Mouse (Mus musculus): ENCODE measurements around the gene Lsp1. TPM values are rescaled to one million over a fixed set of nuclear protein-coding genes. Genes with fewer than 3 reads are reported as not detected.

Gene Lsp1
- polyA plus RNA-seq, 1 experiment, result 2.4 TPM

- TF ChIP-seq POLR2A (IDR thresholded peaks at IDR 0.05; ENCODE audit: control insufficient read depth, low read depth, low read length) (no peak), CTCF (IDR thresholded peaks at IDR 0.05; ENCODE audit: control insufficient read depth, insufficient read depth, insufficient replicate concordance, low read depth, low read length) (no peak)
- H3K4me1 ChIP-seq (ENCODE audit: control insufficient read depth, insufficient read depth, low read length), result no peaks in the 10 kb centered on the region
- H3K36me3 ChIP-seq (ENCODE audit: control insufficient read depth, insufficient read depth, low read length), result no peaks in the 10 kb centered on the region
- no peaks in the 10 kb centered on the region for H3K27me3 ChIP-seq (ENCODE audit: control insufficient read depth, insufficient read depth, low read length)
- H3K27ac ChIP-seq (ENCODE audit: control insufficient read depth, insufficient read depth, low read depth, low read length), result 0 out of 2 replicates have a peak overlapping the region, but pooled peaks have one; percentile 4
- H3K4me3 ChIP-seq (ENCODE audit: control insufficient read depth, low read depth, low read length), result no peak overlapping the region
Measured at GRCm38 (mm10) chr7:142525342-142526178, 65.0 kb downstream of the Lsp1 start.

GRCm38 (mm10) chr7:142529350-142529749 lies 68.7 kb downstream of the Lsp1 start:
- TF ChIP-seq CTCF (IDR thresholded peaks at IDR 0.05; ENCODE audit: control insufficient read depth, insufficient read depth, insufficient replicate concordance, low read depth, low read length), result no peak
- TF ChIP-seq POLR2A (IDR thresholded peaks at IDR 0.05; ENCODE audit: control insufficient read depth, low read depth, low read length), result no peak
- H3K36me3 ChIP-seq (ENCODE audit: control insufficient read depth, insufficient read depth, low read length), result no peaks in the 10 kb centered on the region
- peaks cover 8% of the 10 kb centered on the region for H3K4me1 ChIP-seq (ENCODE audit: control insufficient read depth, insufficient read depth, low read length)
- no peaks in the 10 kb centered on the region for H3K27me3 ChIP-seq (ENCODE audit: control insufficient read depth, insufficient read depth, low read length)
- H3K27ac ChIP-seq (ENCODE audit: control insufficient read depth, insufficient read depth, low read depth, low read length), result no peak overlapping the region
- H3K4me3 ChIP-seq (ENCODE audit: control insufficient read depth, low read depth, low read length), result no peak overlapping the region

GRCm38 (mm10) chr7:142531973-142532521 lies 71.4 kb downstream of the Lsp1 start:
- Histone ChIP-seq H3K27ac (ENCODE audit: control insufficient read depth, insufficient read depth, low read depth, low read length) (no peak overlapping the region), H3K4me1 (ENCODE audit: control insufficient read depth, insufficient read depth, low read length) (peaks cover 8% of the 10 kb centered on the region), H3K27me3 (ENCODE audit: control insufficient read depth, insufficient read depth, low read length) (no peaks in the 10 kb centered on the region), H3K36me3 (ENCODE audit: control insufficient read depth, insufficient read depth, low read length) (no peaks in the 10 kb centered on the region), H3K4me3 (ENCODE audit: control insufficient read depth, low read depth, low read length) (no peak overlapping the region)
- no peak for TF ChIP-seq POLR2A (IDR thresholded peaks at IDR 0.05; ENCODE audit: control insufficient read depth, low read depth, low read length)
- no peak for TF ChIP-seq CTCF (IDR thresholded peaks at IDR 0.05; ENCODE audit: control insufficient read depth, insufficient read depth, insufficient replicate concordance, low read depth, low read length)

- TF ChIP-seq POLR2A (IDR thresholded peaks at IDR 0.05; ENCODE audit: control insufficient read depth, low read depth, low read length) (no peak), CTCF (IDR thresholded peaks at IDR 0.05; ENCODE audit: control insufficient read depth, insufficient read depth, insufficient replicate concordance, low read depth, low read length) (no peak)
- Histone ChIP-seq H3K27ac (ENCODE audit: control insufficient read depth, insufficient read depth, low read depth, low read length) (peak within 1 kb of the TSS; percentile 74; the same call in 1 of the 2 replicates), H3K4me1 (ENCODE audit: control insufficient read depth, insufficient read depth, low read length) (peaks cover 8% of the 10 kb centered on the region), H3K27me3 (ENCODE audit: control insufficient read depth, insufficient read depth, low read length) (no peaks in the 10 kb centered on the region), H3K4me3 (ENCODE audit: control insufficient read depth, low read depth, low read length) (peak within 1 kb of the TSS; percentile 92), H3K36me3 (ENCODE audit: control insufficient read depth, insufficient read depth, low read length) (no peaks in the 10 kb centered on the region)
Measured at GRCm38 (mm10) chr7:142532671-142533058, 72.1 kb downstream of the Lsp1 start, which contains the start of gene Mrpl23. Gene Mrpl23 (plus strand): TSS chr7:142532686.

- peak overlapping the region; percentile 74; the same call in 1 of the 2 replicates for H3K27ac ChIP-seq (ENCODE audit: control insufficient read depth, insufficient read depth, low read depth, low read length)
- H3K36me3 ChIP-seq (ENCODE audit: control insufficient read depth, insufficient read depth, low read length), result no peaks in the 10 kb centered on the region
- H3K27me3 ChIP-seq (ENCODE audit: control insufficient read depth, insufficient read depth, low read length), result no peaks in the 10 kb centered on the region
- peak; percentile 51 for TF ChIP-seq POLR2A (IDR thresholded peaks at IDR 0.05; ENCODE audit: control insufficient read depth, low read depth, low read length)
- TF ChIP-seq CTCF (IDR thresholded peaks at IDR 0.05; ENCODE audit: control insufficient read depth, insufficient read depth, insufficient replicate concordance, low read depth, low read length), result peak; percentile 87; the same call in 1 of the 2 replicates
- H3K4me3 ChIP-seq (ENCODE audit: control insufficient read depth, low read depth, low read length), result peak overlapping the region; percentile 92
- H3K4me1 ChIP-seq (ENCODE audit: control insufficient read depth, insufficient read depth, low read length), result peaks cover 8% of the 10 kb centered on the region
Measured at GRCm38 (mm10) chr7:142533059-142533855, 72.6 kb downstream of the Lsp1 start.

GRCm38 (mm10) chr7:142535116-142535515 lies 74.5 kb downstream of the Lsp1 start:
- H3K27me3 ChIP-seq (ENCODE audit: control insufficient read depth, insufficient read depth, low read length), result no peaks in the 10 kb centered on the region
- H3K4me3 ChIP-seq (ENCODE audit: control insufficient read depth, low read depth, low read length), result no peak overlapping the region
- TF ChIP-seq CTCF (IDR thresholded peaks at IDR 0.05; ENCODE audit: control insufficient read depth, insufficient read depth, insufficient replicate concordance, low read depth, low read length), result no peak
- TF ChIP-seq POLR2A (IDR thresholded peaks at IDR 0.05; ENCODE audit: control insufficient read depth, low read depth, low read length), result no peak
- no peak overlapping the region for H3K27ac ChIP-seq (ENCODE audit: control insufficient read depth, insufficient read depth, low read depth, low read length)
- peaks cover 8% of the 10 kb centered on the region for H3K4me1 ChIP-seq (ENCODE audit: control insufficient read depth, insufficient read depth, low read length)
- H3K36me3 ChIP-seq (ENCODE audit: control insufficient read depth, insufficient read depth, low read length), result no peaks in the 10 kb centered on the region

- H3K4me3 ChIP-seq (ENCODE audit: control insufficient read depth, low read depth, low read length), result no peak overlapping the region
- no peaks in the 10 kb centered on the region for H3K27me3 ChIP-seq (ENCODE audit: control insufficient read depth, insufficient read depth, low read length)
- H3K27ac ChIP-seq (ENCODE audit: control insufficient read depth, insufficient read depth, low read depth, low read length), result no peak overlapping the region
- no peaks in the 10 kb centered on the region for H3K36me3 ChIP-seq (ENCODE audit: control insufficient read depth, insufficient read depth, low read length)
- peaks cover 8% of the 10 kb centered on the region for H3K4me1 ChIP-seq (ENCODE audit: control insufficient read depth, insufficient read depth, low read length)
- no peak for TF ChIP-seq CTCF (IDR thresholded peaks at IDR 0.05; ENCODE audit: control insufficient read depth, insufficient read depth, insufficient replicate concordance, low read depth, low read length)
- no peak for TF ChIP-seq POLR2A (IDR thresholded peaks at IDR 0.05; ENCODE audit: control insufficient read depth, low read depth, low read length)
Measured at GRCm38 (mm10) chr7:142535832-142536231, 75.2 kb downstream of the Lsp1 start.
